Mouse (Mus musculus): Measurements from ENCODE around the gene Chid1. TPM values are rescaled to one million over a fixed set of nuclear protein-coding genes. Genes with fewer than 3 reads are reported as not detected.

Gene Chid1
- total RNA-seq (2021): 10 to 100 TPM; 72.6 to 76.2 TPM
- long read RNA-seq, full-length matches to known transcripts: 55 of 71 reads
- long read RNA-seq, partial matches to known transcripts: 5 of 71 reads
- long read RNA-seq, other reads (novel, unspliced or antisense): 11 of 71 reads

- DNase-seq (ENCODE audit: low spot score in 2 of 2): peak; percentile 96 to 98
These were observed at the start of gene Chid1 for GRCm38 (mm10) chr7:141539556-141540311. TSS of gene Chid1 (minus strand) at chr7:141539857.

- DNase-seq (ENCODE audit: low spot score in 2 of 2): no peak
These were observed 49.2 kb upstream of the Chid1 start for GRCm38 (mm10) chr7:141588890-141589289.

GRCm38 (mm10) chr7:141585881-141586280 is 46.2 kb upstream of the Chid1 start:
- no peak for DNase-seq (ENCODE audit: low spot score in 2 of 2)

GRCm38 (mm10) chr7:141585288-141585687 is 45.6 kb upstream of the Chid1 start:
- no peak for DNase-seq (ENCODE audit: low spot score in 2 of 2)

- no peak for DNase-seq (ENCODE audit: low spot score in 2 of 2)
These were observed 44.6 kb upstream of the Chid1 start for GRCm38 (mm10) chr7:141584048-141584841.

- DNase-seq (ENCODE audit: low spot score in 2 of 2): no peak
These were observed 41.7 kb upstream of the Chid1 start for GRCm38 (mm10) chr7:141581323-141581722.

- DNase-seq (ENCODE audit: low spot score in 2 of 2): no peak
These were observed 39.3 kb upstream of the Chid1 start for GRCm38 (mm10) chr7:141578943-141579342.

- DNase-seq (ENCODE audit: low spot score in 2 of 2): no peak
These were observed 38.9 kb upstream of the Chid1 start for GRCm38 (mm10) chr7:141578511-141578910.

GRCm38 (mm10) chr7:141577801-141578200 is 38.1 kb upstream of the Chid1 start:
- DNase-seq (ENCODE audit: low spot score in 2 of 2): no peak

GRCm38 (mm10) chr7:141575481-141575880 is 35.8 kb upstream of the Chid1 start:
- DNase-seq (ENCODE audit: low spot score in 2 of 2): no peak

GRCm38 (mm10) chr7:141574041-141574440 is 34.4 kb upstream of the Chid1 start:
- no peak for DNase-seq (ENCODE audit: low spot score in 2 of 2)

- no peak for DNase-seq (ENCODE audit: low spot score in 2 of 2)
These were observed 31.1 kb upstream of the Chid1 start for GRCm38 (mm10) chr7:141570625-141571295.

GRCm38 (mm10) chr7:141569916-141570315 is 30.3 kb upstream of the Chid1 start:
- no peak for DNase-seq (ENCODE audit: low spot score in 2 of 2)

GRCm38 (mm10) chr7:141569283-141569803 is 29.7 kb upstream of the Chid1 start:
- DNase-seq (ENCODE audit: low spot score in 2 of 2): no peak

GRCm38 (mm10) chr7:141566587-141566986 is 26.9 kb upstream of the Chid1 start:
- peak in 1 of 2 experiments; percentile 47 for DNase-seq (ENCODE audit: low spot score in 2 of 2)

GRCm38 (mm10) chr7:141564561-141564960 is 24.9 kb upstream of the Chid1 start:
- DNase-seq (ENCODE audit: low spot score in 2 of 2): peak in 1 of 2 experiments; percentile 30

GRCm38 (mm10) chr7:141562852-141563427 is 23.3 kb upstream of the Chid1 start:
- peak; percentile 44 to 68 for DNase-seq (ENCODE audit: low spot score in 2 of 2)

- no peak for DNase-seq (ENCODE audit: low spot score in 2 of 2)
These were observed 22.8 kb upstream of the Chid1 start for GRCm38 (mm10) chr7:141562421-141562851.

- DNase-seq (ENCODE audit: low spot score in 2 of 2): peak; percentile 82 to 93
These were observed 22.2 kb upstream of the Chid1 start, which contains the start of gene Ap2a2 for GRCm38 (mm10) chr7:141561682-141562391. TSS of gene Ap2a2 (plus strand) at chr7:141562173.

- DNase-seq (ENCODE audit: low spot score in 2 of 2): no peak
These were observed 20.8 kb upstream of the Chid1 start for GRCm38 (mm10) chr7:141560471-141560870.

Data from layer of hippocampus, adult 18-20 months (tissue).